Mouse (Mus musculus): ENCODE measurements at regions not wholly inside any gene's neighbourhood (a gene's known extent, or its start where the extent isn't known, plus 50 kb on each side); places are given as distances from the start of the nearest gene placed in this dataset.
A peak's percentile ranks its signal among the peaks of the same experiment; 100 is the strongest.

- in situ Hi-C loops (cut with MboI; ENCODE audit: low pct_ligation_motif_present, low pct_unique_long_range_greater_than_20kb, low sequenced_read_pairs) = no loop called here
- DNase-seq (ENCODE audit: extremely low read depth) = no peak
- dilution Hi-C loops (cut with MboI; ENCODE audit: extremely low pct_ligation_motif_present, extremely low pct_unique_long_range_greater_than_20kb, low sequenced_read_pairs) = no loop called here
- Histone ChIP-seq H3K4me3 (replicated peaks in 1 of 3; ENCODE audit: low read depth in 2 of 3, low read length in 2 of 3, poor library complexity in 1 of 3) (no peak overlapping the region), H3K4me1 (ENCODE audit: control insufficient read depth in 1 of 2, insufficient read depth in 2 of 2) (no peaks in the 10 kb centered on the region; a peak in 1 of 4 replicates), H3K79me2 (replicated peaks; ENCODE audit: control insufficient read depth, extremely low read depth, insufficient read depth, poor library complexity, severe bottlenecking) (no peaks in the 10 kb centered on the region; the same call in 1 of the 2 replicates), H3K27me3 (replicated peaks) (no peaks in the 10 kb centered on the region), H3K36me3 (replicated peaks in 1 of 2; ENCODE audit: control insufficient read depth in 1 of 2, insufficient read depth in 1 of 2, low read length in 1 of 2) (no peaks in the 10 kb centered on the region), H3K4me2 (ENCODE audit: insufficient read depth, low read depth, poor library complexity, severe bottlenecking) (no peak overlapping the region), H3K9ac (ENCODE audit: insufficient read depth, low read depth) (no peak overlapping the region), H3K27ac (ENCODE audit: insufficient read depth, low read depth) (no peak overlapping the region), H3K9me3 (replicated peaks; ENCODE audit: low read length) (peaks cover 3% of the 10 kb centered on the region)
- TF ChIP-seq SMC3 (IDR thresholded peaks at IDR 0.05; ENCODE audit: low read depth, low read length) (no peak), ZC3H11A (IDR thresholded peaks at IDR 0.05; ENCODE audit: low read depth, low read length) (no peak), USF1 (IDR thresholded peaks at IDR 0.05; ENCODE audit: low read depth, low read length) (no peak), MXI1 (IDR thresholded peaks at IDR 0.05; ENCODE audit: low read depth, low read length) (no peak), TCF12 (IDR thresholded peaks at IDR 0.05; ENCODE audit: low read depth, low read length) (no peak)
These were observed 234.8 kb downstream of the 1700129C05Rik start for GRCm38 (mm10) chr14:58907932-58908331.

- H3K9ac ChIP-seq (ENCODE audit: insufficient read depth, low read depth) = no peak overlapping the region
- no peak overlapping the region for H3K4me2 ChIP-seq (ENCODE audit: insufficient read depth, low read depth, poor library complexity, severe bottlenecking)
- H3K4me1 ChIP-seq (ENCODE audit: control insufficient read depth in 1 of 2, insufficient read depth in 2 of 2) = no peaks in the 10 kb centered on the region; a peak in 1 of 4 replicates
- H3K79me2 ChIP-seq (replicated peaks; ENCODE audit: control insufficient read depth, extremely low read depth, insufficient read depth, poor library complexity, severe bottlenecking) = no peaks in the 10 kb centered on the region; the same call in 1 of the 2 replicates
- in situ Hi-C loops (cut with MboI; ENCODE audit: low pct_ligation_motif_present, low pct_unique_long_range_greater_than_20kb, low sequenced_read_pairs) (no loop called here), dilution Hi-C loops (cut with MboI; ENCODE audit: extremely low pct_ligation_motif_present, extremely low pct_unique_long_range_greater_than_20kb, low sequenced_read_pairs) (no loop called here)
- H3K9me3 ChIP-seq (replicated peaks; ENCODE audit: low read length) = peaks cover 3% of the 10 kb centered on the region
- H3K4me3 ChIP-seq (replicated peaks in 1 of 3; ENCODE audit: low read depth in 2 of 3, low read length in 2 of 3, poor library complexity in 1 of 3) = no peak overlapping the region
- H3K27me3 ChIP-seq (replicated peaks) = no peaks in the 10 kb centered on the region
- DNase-seq (ENCODE audit: extremely low read depth) = no peak
- no peak overlapping the region for H3K27ac ChIP-seq (ENCODE audit: insufficient read depth, low read depth)
- H3K36me3 ChIP-seq (replicated peaks in 1 of 2; ENCODE audit: control insufficient read depth in 1 of 2, insufficient read depth in 1 of 2, low read length in 1 of 2) = no peaks in the 10 kb centered on the region
- TF ChIP-seq NELFE (IDR thresholded peaks at IDR 0.05; ENCODE audit: low read depth, low read length) = no peak
- TF ChIP-seq USF2 (conservative IDR thresholded peaks at IDR 0.05; ENCODE audit: low read depth, low read length) = no peak
- TF ChIP-seq ZKSCAN1 (IDR thresholded peaks at IDR 0.05; ENCODE audit: borderline replicate concordance, low read depth, low read length) = no peak
- no peak for TF ChIP-seq POLR2AphosphoS2 (IDR thresholded peaks at IDR 0.05; ENCODE audit: low read depth, low read length)
- no peak for TF ChIP-seq PAX5 (IDR thresholded peaks at IDR 0.05; ENCODE audit: low read length)
- TF ChIP-seq MXI1 (IDR thresholded peaks at IDR 0.05; ENCODE audit: low read depth, low read length) = no peak
These were observed 235.3 kb downstream of the 1700129C05Rik start for GRCm38 (mm10) chr14:58907359-58907758.

DNA sequence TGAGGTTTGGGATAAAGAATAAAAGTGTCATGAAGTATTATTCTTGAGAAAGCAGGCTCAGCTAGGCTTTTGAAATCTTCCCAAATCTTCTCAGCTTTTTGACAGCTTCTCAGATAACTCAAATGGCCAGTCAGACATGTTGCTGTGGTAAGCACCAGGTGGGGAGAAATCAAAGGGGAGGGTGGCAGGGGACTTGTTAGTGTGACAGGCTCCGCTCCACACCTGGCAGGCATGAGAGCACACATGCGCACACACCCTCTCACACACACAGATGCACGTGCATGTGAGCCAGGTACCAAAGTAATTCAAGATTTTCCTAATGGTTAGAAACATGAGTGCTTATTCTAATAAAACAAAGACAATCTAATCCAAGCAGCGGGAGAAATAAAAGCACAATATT lies 236.1 kb downstream of the 1700129C05Rik start:
- dilution Hi-C loops (cut with MboI; ENCODE audit: extremely low pct_ligation_motif_present, extremely low pct_unique_long_range_greater_than_20kb, low sequenced_read_pairs) = no loop called here
- Histone ChIP-seq H3K27me3 (replicated peaks) (no peaks in the 10 kb centered on the region), H3K79me2 (replicated peaks; ENCODE audit: control insufficient read depth, extremely low read depth, insufficient read depth, poor library complexity, severe bottlenecking) (no peaks in the 10 kb centered on the region; the same call in 1 of the 2 replicates), H3K9me3 (replicated peaks; ENCODE audit: low read length) (peaks cover 3% of the 10 kb centered on the region), H3K4me1 (ENCODE audit: control insufficient read depth in 1 of 2, insufficient read depth in 2 of 2) (no peaks in the 10 kb centered on the region; a peak in 1 of 4 replicates), H3K4me3 (replicated peaks in 1 of 3; ENCODE audit: low read depth in 2 of 3, low read length in 2 of 3, poor library complexity in 1 of 3) (no peak overlapping the region), H3K36me3 (replicated peaks in 1 of 2; ENCODE audit: control insufficient read depth in 1 of 2, insufficient read depth in 1 of 2, low read length in 1 of 2) (no peaks in the 10 kb centered on the region), H3K27ac (ENCODE audit: insufficient read depth, low read depth) (no peak overlapping the region), H3K4me2 (ENCODE audit: insufficient read depth, low read depth, poor library complexity, severe bottlenecking) (no peak overlapping the region), H3K9ac (ENCODE audit: insufficient read depth, low read depth) (no peak overlapping the region)
- TF ChIP-seq MAZ (IDR thresholded peaks at IDR 0.05; ENCODE audit: low read depth, low read length) (no peak), SIN3A (IDR thresholded peaks at IDR 0.05; ENCODE audit: low read length) (no peak), BHLHE40 (IDR thresholded peaks at IDR 0.05; ENCODE audit: low read depth, low read length) (0 out of 2 replicates have a peak, but pooled peaks have one; percentile 42), TCF12 (IDR thresholded peaks at IDR 0.05; ENCODE audit: low read depth, low read length) (no peak), HCFC1 (IDR thresholded peaks at IDR 0.05; ENCODE audit: low read depth, low read length) (no peak), RCOR1 (conservative IDR thresholded peaks at IDR 0.05; ENCODE audit: low read depth, low read length) (no peak)
- DNase-seq (ENCODE audit: extremely low read depth) = no peak
- in situ Hi-C loops (cut with MboI; ENCODE audit: low pct_ligation_motif_present, low pct_unique_long_range_greater_than_20kb, low sequenced_read_pairs) = no loop called here

All from CH12.LX (cell line).